Mouse (Mus musculus) hindbrain, embryonic 14.5 days (tissue): ENCODE measurements around the gene Gsc2. TPM values are rescaled to one million over a fixed set of nuclear protein-coding genes. Genes with fewer than 3 reads are reported as not detected.
A peak's percentile ranks its signal among the peaks of the same experiment; 100 is the strongest.

Experiments
- ATAC-seq: fragments of 200-750 bp; cut with Nextera tagmentation; 2 replicates; pipeline ENCODE4 v1.8.0; 2017; ENCODE audit warnings: moderate number of reproducible peaks, mild to moderate bottlenecking, moderate TSS enrichment, moderate library complexity; ENCODE audit not compliant: low FRiP score
- DNase-seq: peaks from one replicate; pipeline ENCODE4 v3.0.0-alpha.2; 2015; ENCODE audit warnings: low spot score
- H3K27ac ChIP-seq: fragments of 300-500 bp; sonication (generic); 2 replicates; pipeline ENCODE4 v1.5.1; 2014; ENCODE audit warnings: mild to moderate bottlenecking, moderate library complexity
- H3K27me3 ChIP-seq: fragments of 300-500 bp; sonication (generic); 2 replicates; pipeline ENCODE4 v1.6.1; 2014; ENCODE audit warnings: mild to moderate bottlenecking, low read length, mixed read lengths; ENCODE audit not compliant: control insufficient read depth, insufficient read depth
- H3K36me3 ChIP-seq: fragments of 300-500 bp; sonication (generic); replicated peaks from 2 replicates; pipeline ENCODE4 v1.6.1; 2014; ENCODE audit not compliant: control insufficient read depth, insufficient read depth
- H3K4me1 ChIP-seq: fragments of 300-500 bp; sonication (generic); replicated peaks from 2 replicates; pipeline ENCODE4 v1.6.1; 2014; ENCODE audit warnings: antibody characterized with exemption, low read length, mixed read lengths; ENCODE audit not compliant: control insufficient read depth, insufficient read depth
- H3K4me2 ChIP-seq: fragments of 300-500 bp; sonication (generic); replicated peaks from 2 replicates; pipeline ENCODE4 v1.6.1; 2014; ENCODE audit warnings: mild to moderate bottlenecking, moderate library complexity
- H3K4me3 ChIP-seq: fragments of 300-500 bp; sonication (generic); replicated peaks from 2 replicates; pipeline ENCODE4 v1.5.1; 2014; ENCODE audit warnings: mild to moderate bottlenecking, low read length
- H3K9ac ChIP-seq: fragments of 300-500 bp; sonication (generic); 2 replicates; pipeline ENCODE4 v1.6.1; 2014
- H3K9me3 ChIP-seq: fragments of 300-500 bp; sonication (generic); 2 replicates; pipeline ENCODE4 v1.6.1; 2016; ENCODE audit warnings: low read length; ENCODE audit not compliant: control insufficient read depth
- WGBS: fragments of 180-500 bp; shearing (Covaris S2); extraction: QIAGEN DNeasy Blood & Tissue Kit; methylation state at CpG from one replicate; pipeline ENCODE4 v1.1.7; 2014; 5-methylcytosine and 5-hydroxymethylcytosine counted together
- polyA plus RNA-seq: library from polyadenylated mRNA; unstranded; fragments of >200 nt; fragmentation: Nextera tagmentation; extraction: Ambion mirVana; gene quantifications from 2 replicates; pipeline ENCODE4 v1.2.1, GENCODE M21; 2014

The Gsc2 gene
- polyA plus RNA-seq, 1 experiment from 2014 or later: 0.44 TPM

DNA sequence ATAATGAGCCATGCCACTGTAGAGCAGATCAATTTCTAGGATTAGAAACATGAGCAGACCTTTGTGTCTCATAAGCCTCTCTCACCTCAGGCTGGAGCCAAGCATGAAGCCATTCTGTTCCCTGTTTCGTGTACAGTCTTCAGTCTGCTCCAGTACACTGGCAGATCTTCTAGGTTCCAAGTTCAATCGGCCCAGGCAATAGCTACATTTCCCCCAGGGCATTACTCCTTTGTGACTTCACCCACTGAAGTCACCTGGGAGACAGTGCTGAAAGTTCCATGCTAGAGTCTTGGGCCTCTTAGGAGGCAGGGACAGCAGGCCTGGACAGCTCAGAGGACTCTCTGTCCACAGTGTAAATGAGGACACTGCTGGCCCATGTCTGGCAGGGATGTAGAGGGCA is 20.9 kb downstream of the Gsc2 start, which contains the start of gene Tssk1:
TSS of gene Tssk1 (plus strand) at position 301 of the 400 bp plus-strand sequence.
- Histone ChIP-seq H3K4me3 (no peak within 1 kb of the TSS), H3K27me3 (no peaks in the 10 kb centered on the region), H3K9me3 (no peaks in the 10 kb centered on the region), H3K9ac (no peak within 1 kb of the TSS), H3K27ac (no peak within 1 kb of the TSS), H3K4me1 (peaks cover 22% of the 10 kb centered on the region), H3K36me3 (0 out of 2 replicates have a peak, but pooled peaks cover 6% of the 10 kb centered on the region), H3K4me2 (no peak within 1 kb of the TSS)
- ATAC-seq: no peak
- no peak for DNase-seq
- WGBS: 81% methylated on average over 2 of the region's 2 CpGs

DNA sequence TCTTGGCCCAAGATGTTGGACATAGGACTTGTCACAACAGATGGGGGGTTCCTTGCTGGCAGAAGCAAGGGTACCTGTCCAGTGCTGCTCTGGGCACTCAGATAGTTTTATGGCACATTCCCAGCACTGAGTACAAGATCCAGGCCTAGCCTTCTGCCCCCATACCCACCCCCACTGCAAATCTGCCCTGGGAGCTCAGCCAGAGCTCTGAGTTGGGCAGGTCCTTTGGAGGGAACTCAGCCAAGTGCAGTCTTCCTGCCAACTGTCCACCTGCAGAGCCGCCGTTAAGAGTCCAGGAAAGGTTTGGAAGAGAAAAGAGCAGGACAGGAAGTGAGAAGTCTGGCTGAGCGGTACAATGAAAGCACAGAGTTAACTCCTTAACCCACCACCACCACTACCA is 22.3 kb downstream of the Gsc2 start:
- no peak overlapping the region for H3K4me3 ChIP-seq
- H3K27ac ChIP-seq: no peak overlapping the region
- no peaks in the 10 kb centered on the region for H3K9me3 ChIP-seq
- H3K36me3 ChIP-seq: no peaks in the 10 kb centered on the region
- WGBS: 66% methylated on average over 3 of the region's 3 CpGs
- no peak for DNase-seq
- H3K4me1 ChIP-seq: peaks cover 22% of the 10 kb centered on the region
- H3K4me2 ChIP-seq: peak overlapping the region; percentile 68; the same call in 1 of the 2 replicates
- H3K27me3 ChIP-seq: no peaks in the 10 kb centered on the region
- ATAC-seq: no peak
- H3K9ac ChIP-seq: no peak overlapping the region

DNA sequence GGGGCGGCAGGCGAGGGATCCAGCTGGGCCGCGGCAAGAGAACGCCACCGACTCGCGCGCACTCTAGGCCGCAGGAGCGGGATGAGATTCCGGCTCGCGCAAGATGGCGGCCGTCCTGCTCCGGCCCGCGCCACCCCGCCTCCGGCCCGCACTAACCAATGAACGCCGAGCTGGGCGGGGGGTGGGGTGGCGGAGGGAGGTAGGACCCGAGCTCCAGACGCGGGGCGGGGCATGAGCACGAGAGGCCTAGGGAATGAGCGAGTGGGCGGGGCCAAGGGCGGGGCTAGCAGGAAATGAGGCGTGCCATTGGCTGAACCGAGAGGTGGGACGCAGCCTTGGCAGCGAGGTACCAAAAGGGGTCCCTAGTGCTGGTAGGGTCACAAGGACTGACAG is 23.3 kb downstream of the Gsc2 start, which contains the start of gene Gm20518:
TSS of gene Gm20518 (minus strand) at position 105 of the 393 bp plus-strand sequence.
- WGBS: 1% methylated on average over 35 of the region's 38 CpGs
- Histone ChIP-seq H3K9me3 (no peaks in the 10 kb centered on the region), H3K4me3 (peak within 1 kb of the TSS; percentile 88), H3K27ac (peak within 1 kb of the TSS; percentile 96), H3K4me2 (peak within 1 kb of the TSS; percentile 92), H3K36me3 (no peaks in the 10 kb centered on the region), H3K9ac (peak within 1 kb of the TSS; percentile 98), H3K4me1 (peaks cover 22% of the 10 kb centered on the region), H3K27me3 (no peaks in the 10 kb centered on the region)
- ATAC-seq (peak; percentile 97), DNase-seq (peak; percentile 99)

DNA sequence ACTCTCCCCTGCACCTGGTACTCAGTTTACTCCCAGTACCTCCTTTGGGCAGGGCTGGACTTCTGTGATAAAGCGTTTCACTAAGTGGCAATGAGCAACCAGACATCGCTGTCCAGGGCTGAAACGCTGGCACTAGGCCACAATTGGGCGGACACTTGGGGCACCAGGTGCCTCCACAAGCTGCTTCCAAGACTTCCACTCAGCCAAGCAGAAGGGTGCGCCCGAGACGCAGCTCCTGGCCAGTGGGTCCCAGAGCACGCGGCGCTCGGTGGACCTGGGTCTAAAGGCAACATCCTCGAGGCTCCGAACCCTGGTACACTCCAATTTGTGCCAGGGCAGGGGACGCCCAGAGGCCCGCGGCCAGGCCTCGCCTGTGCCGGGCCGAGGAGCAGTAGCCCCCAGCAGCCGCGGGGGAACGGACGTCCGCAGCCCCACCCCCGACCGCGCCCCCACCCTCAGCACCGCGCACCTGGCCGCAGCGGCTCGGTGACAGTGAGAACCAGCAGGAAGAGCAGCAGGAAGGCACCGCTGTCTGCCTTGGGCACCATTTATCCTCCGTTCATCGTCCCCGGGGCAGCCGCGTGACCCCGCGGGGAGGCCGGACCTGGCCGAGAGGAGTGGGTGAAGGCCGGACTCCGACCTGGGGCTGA is 23.8 kb downstream of the Gsc2 start:
- Histone ChIP-seq H3K27ac (peak overlapping the region; percentile 96), H3K9ac (peak overlapping the region; percentile 98), H3K36me3 (no peaks in the 10 kb centered on the region), H3K27me3 (no peaks in the 10 kb centered on the region), H3K4me2 (peak overlapping the region; percentile 92), H3K4me3 (peak overlapping the region; percentile 88), H3K4me1 (peaks cover 25% of the 10 kb centered on the region), H3K9me3 (no peaks in the 10 kb centered on the region)
- ATAC-seq (peak; percentile 69), DNase-seq (peak; percentile 55)
- WGBS: 0% methylated on average over 44 of the region's 44 CpGs

DNA sequence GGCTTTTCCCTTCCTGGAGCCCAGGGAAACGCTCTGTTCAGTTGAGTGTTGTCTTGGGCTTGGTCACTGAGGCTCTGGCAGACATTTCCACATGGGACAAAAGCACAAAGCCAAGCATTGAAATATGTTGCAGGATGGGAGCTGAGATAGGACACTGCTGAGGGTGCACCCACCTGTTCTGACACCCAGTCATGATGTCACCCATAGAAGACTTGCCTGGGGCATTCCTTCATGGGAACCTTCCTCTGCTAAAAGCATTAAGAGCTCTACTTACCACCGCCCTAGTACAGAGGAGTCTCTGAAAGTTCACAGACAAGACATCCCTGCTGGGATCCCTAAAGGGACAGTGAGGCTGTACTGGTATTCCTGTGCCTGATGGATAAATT is 24.5 kb downstream of the Gsc2 start:
- H3K27me3 ChIP-seq: no peaks in the 10 kb centered on the region
- DNase-seq: no peak
- 45% methylated on average over 2 of the region's 2 CpGs for WGBS
- peak overlapping the region; percentile 88 for H3K4me3 ChIP-seq
- peak overlapping the region; percentile 98 for H3K9ac ChIP-seq
- H3K36me3 ChIP-seq: no peaks in the 10 kb centered on the region
- H3K4me1 ChIP-seq: peaks cover 31% of the 10 kb centered on the region
- H3K4me2 ChIP-seq: peak overlapping the region; percentile 92
- ATAC-seq: no peak
- H3K27ac ChIP-seq: no peak overlapping the region
- no peaks in the 10 kb centered on the region for H3K9me3 ChIP-seq

DNA sequence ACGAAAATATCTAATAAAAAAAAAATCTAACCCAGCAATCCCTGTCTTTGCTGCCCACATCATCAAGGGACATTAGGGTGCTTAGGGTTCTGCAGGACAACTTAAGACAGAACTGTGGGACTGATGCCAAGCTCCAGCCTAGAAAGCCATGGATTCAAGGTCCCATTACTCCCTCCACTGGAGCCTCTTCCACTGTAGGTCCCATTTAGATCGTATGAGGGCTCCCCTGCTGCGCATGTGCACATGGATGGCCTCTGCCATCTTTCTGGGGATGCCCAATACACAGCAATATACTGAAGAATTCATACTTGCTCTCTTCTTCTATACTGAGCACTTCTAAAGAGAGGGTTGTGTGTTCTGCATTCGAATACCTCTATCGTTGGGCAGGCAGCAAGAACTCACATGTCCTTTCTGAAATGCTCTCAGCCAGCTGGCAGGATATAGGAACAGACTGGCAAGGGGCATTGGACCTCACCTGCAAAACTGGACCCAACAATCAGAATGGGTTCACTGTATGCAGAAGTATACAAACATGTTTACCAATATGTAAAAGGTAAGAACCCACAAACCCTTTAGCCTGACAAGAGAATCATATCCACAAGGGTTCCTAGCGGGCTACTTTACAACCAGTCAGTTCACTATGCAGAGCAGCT is 25.0 kb downstream of the Gsc2 start:
- H3K9ac ChIP-seq: peak overlapping the region; percentile 98
- ATAC-seq (no peak), DNase-seq (no peak)
- H3K36me3 ChIP-seq: no peaks in the 10 kb centered on the region
- peak overlapping the region; percentile 92 for H3K4me2 ChIP-seq
- peaks cover 31% of the 10 kb centered on the region for H3K4me1 ChIP-seq
- H3K27me3 ChIP-seq: no peaks in the 10 kb centered on the region
- WGBS: 79% methylated on average over 6 of the region's 6 CpGs
- no peak overlapping the region for H3K27ac ChIP-seq
- no peaks in the 10 kb centered on the region for H3K9me3 ChIP-seq
- peak overlapping the region; percentile 88 for H3K4me3 ChIP-seq

DNA sequence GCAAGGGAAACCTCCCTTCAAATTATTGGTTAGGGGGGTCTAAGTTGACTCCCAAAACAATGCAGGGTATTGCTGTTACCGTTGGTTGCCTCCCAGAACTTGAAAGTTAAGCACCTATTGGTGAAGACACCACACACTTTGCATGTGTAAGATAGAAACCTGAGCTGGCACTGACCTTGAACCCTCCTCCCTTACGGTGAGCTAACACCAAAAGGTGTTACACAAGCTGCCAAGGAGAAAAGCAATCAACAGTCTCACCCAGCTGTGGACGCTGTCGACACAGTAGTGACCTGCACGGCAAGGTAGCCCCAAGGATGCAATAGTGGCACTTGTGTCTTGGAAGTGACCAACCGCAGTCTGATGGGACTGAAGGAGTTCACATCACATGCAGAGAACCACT is 30.7 kb downstream of the Gsc2 start:
- Histone ChIP-seq H3K27ac (no peak overlapping the region), H3K4me1 (peaks cover 9% of the 10 kb centered on the region; the same call in 1 of the 2 replicates), H3K4me3 (no peak overlapping the region), H3K9ac (no peak overlapping the region), H3K9me3 (no peaks in the 10 kb centered on the region), H3K4me2 (no peak overlapping the region), H3K36me3 (0 out of 2 replicates have a peak, but pooled peaks cover 6% of the 10 kb centered on the region), H3K27me3 (no peaks in the 10 kb centered on the region)
- WGBS: 90% methylated on average over 6 of the region's 6 CpGs
- DNase-seq (no peak), ATAC-seq (no peak)

GRCm38 (mm10) chr16:17882196-17882595 is 32.7 kb downstream of the Gsc2 start:
- H3K9ac ChIP-seq: no peak overlapping the region
- H3K4me2 ChIP-seq: no peak overlapping the region
- 0 out of 2 replicates have a peak, but pooled peaks cover 6% of the 10 kb centered on the region for H3K36me3 ChIP-seq
- DNase-seq: no peak
- H3K4me1 ChIP-seq: peaks cover 9% of the 10 kb centered on the region; the same call in 1 of the 2 replicates
- H3K27me3 ChIP-seq: no peaks in the 10 kb centered on the region
- no peak overlapping the region for H3K4me3 ChIP-seq
- H3K9me3 ChIP-seq: no peaks in the 10 kb centered on the region
- H3K27ac ChIP-seq: no peak overlapping the region
- ATAC-seq: no peak

GRCm38 (mm10) chr16:17879571-17879970 is 35.3 kb downstream of the Gsc2 start:
- Histone ChIP-seq H3K36me3 (0 out of 2 replicates have a peak, but pooled peaks cover 6% of the 10 kb centered on the region), H3K9ac (no peak overlapping the region)

More at GRCm38 (mm10) chr16:17879571-17879970, 35.3 kb downstream of the Gsc2 start:
- no peak overlapping the region for H3K4me2 ChIP-seq
- no peaks in the 10 kb centered on the region for H3K27me3 ChIP-seq
- no peak overlapping the region for H3K4me3 ChIP-seq
- ATAC-seq: no peak
- no peak for DNase-seq
- H3K9me3 ChIP-seq: no peaks in the 10 kb centered on the region
- H3K27ac ChIP-seq: no peak overlapping the region
- WGBS: 95% methylated on average over 4 of the region's 4 CpGs
- no peaks in the 10 kb centered on the region for H3K4me1 ChIP-seq
